In the genomic region with DNA sequence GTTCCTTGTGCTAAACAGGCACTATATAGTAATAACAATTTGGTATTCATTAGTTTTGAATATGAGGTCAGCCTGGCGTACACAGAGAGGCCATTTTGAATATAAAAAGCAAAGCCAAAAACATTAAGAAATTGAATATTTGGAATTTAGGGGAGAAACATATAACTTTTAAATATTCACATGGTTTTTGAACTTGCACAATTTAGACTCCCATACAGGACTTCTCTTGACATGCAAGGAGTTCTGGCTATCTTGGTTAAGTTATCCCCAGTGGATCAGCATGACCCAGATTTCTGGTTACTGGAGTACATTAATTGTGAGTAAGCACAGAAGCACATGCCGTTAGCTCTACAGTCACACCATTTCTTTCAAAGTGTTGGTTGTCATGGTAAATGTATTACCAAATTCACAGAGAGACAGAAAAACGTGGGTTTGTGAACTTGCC, we compare ENCODE assay signal across 9 mouse cellular contexts. TPM values are rescaled to one million over a fixed set of nuclear protein-coding genes. Genes with fewer than 3 reads are reported as not detected.
A peak's percentile ranks its signal among the peaks of the same experiment; 100 is the strongest.
DNase-seq lines count a peak whose midpoint lies in the region; ATAC-seq and TF ChIP-seq lines count a peak whose summit lies in the region.
"Had no signal": no experiment of that assay in that cellular context is flagged by ENCODE, and none has a peak within 500 bp of the region (broad histone marks: within the 10 kb centered on the region; RNA-seq: fewer than 3 reads in every experiment).

No protein-coding gene starts in this region.

- no peaks in the 10 kb centered on the region for H3K79me3 ChIP-seq in C2C12 (ENCODE audit: low read depth)

- TF ChIP-seq CTCF in C2C12 (IDR thresholded peaks at IDR 0.05; ENCODE audit: control insufficient read depth, insufficient read depth, insufficient read length), result no peak
- TF ChIP-seq CTCF in liver, embryonic 14.5 days (IDR thresholded peaks at IDR 0.05; ENCODE audit: low read depth), result no peak

- H3K27ac ChIP-seq in forebrain, embryonic 15.5 days (replicated peaks), result peak overlapping the region; percentile 99
- peak overlapping the region; percentile 97 for H3K27ac ChIP-seq in liver, embryonic 14.5 days

- H3K9ac ChIP-seq in forebrain, embryonic 15.5 days (replicated peaks), result peak overlapping the region; percentile 70
- H3K9ac ChIP-seq in liver, embryonic 14.5 days (replicated peaks), result peak overlapping the region; percentile 81

- 35% methylated on average over 3 of the region's 3 CpGs for WGBS in forebrain, embryonic 15.5 days
- 28% methylated on average over 3 of the region's 3 CpGs for WGBS in liver, embryonic 14.5 days (ENCODE audit: insufficient replicate concordance)

- peak overlapping the region; percentile 88 for H3K4me3 ChIP-seq in erythroblast, embryonic 14.5 days (replicated peaks)
- H3K4me3 ChIP-seq in C2C12 (ENCODE audit: insufficient read depth, poor library complexity, severe bottlenecking), result peak overlapping the region; percentile 41
- peak overlapping the region; percentile 69 for H3K4me3 ChIP-seq in forebrain, embryonic 15.5 days
- H3K4me3 ChIP-seq in liver, embryonic 14.5 days (ENCODE audit: insufficient read depth in 1 of 2, low read depth in 2 of 2, low read length in 2 of 2), result peak overlapping the region; percentile 61 to 66

- no peak for TF ChIP-seq EP300 in liver, embryonic 14.5 days (IDR thresholded peaks at IDR 0.05; ENCODE audit: low read depth)

- H3K9me3 ChIP-seq in erythroblast, embryonic 14.5 days (ENCODE audit: control insufficient read depth, low read length), result no peaks in the 10 kb centered on the region
- no peaks in the 10 kb centered on the region for H3K9me3 ChIP-seq in forebrain, embryonic 15.5 days
- H3K9me3 ChIP-seq in liver, embryonic 14.5 days (ENCODE audit: control insufficient read depth, low read length), result no peaks in the 10 kb centered on the region

- DNase-seq in liver, embryonic 14.5 days (ENCODE audit: low read depth in 3 of 3, low spot score in 3 of 3), result no peak
- no peak for DNase-seq in frontal cortex, postnatal 10 days (ENCODE audit: low spot score in 2 of 2)
- no peak for DNase-seq in testis, postnatal 14 days (ENCODE audit: low spot score)
- DNase-seq in right cerebral cortex, postnatal 36 days (ENCODE audit: low spot score in 2 of 2), result no peak

- H3K36me3 ChIP-seq in erythroblast, embryonic 14.5 days (ENCODE audit: control insufficient read depth), result peaks cover 13% of the 10 kb centered on the region
- no peaks in the 10 kb centered on the region for H3K36me3 ChIP-seq in C2C12 (ENCODE audit: control insufficient read depth, insufficient read depth)
- H3K36me3 ChIP-seq in forebrain, embryonic 15.5 days, result no peaks in the 10 kb centered on the region
- no peaks in the 10 kb centered on the region for H3K36me3 ChIP-seq in liver, embryonic 14.5 days (replicated peaks; ENCODE audit: control insufficient read depth, insufficient read depth, low read depth)

- peak overlapping the region; percentile 34 for H3ac ChIP-seq in C2C12 (ENCODE audit: control insufficient read depth, insufficient read length, low read depth)

- H3K27me3 ChIP-seq in erythroblast, embryonic 14.5 days (ENCODE audit: control insufficient read depth), result no peaks in the 10 kb centered on the region
- H3K27me3 ChIP-seq in C2C12 (ENCODE audit: control insufficient read depth, insufficient read depth, insufficient read length), result no peaks in the 10 kb centered on the region
- H3K27me3 ChIP-seq in forebrain, embryonic 15.5 days, result no peaks in the 10 kb centered on the region
- H3K27me3 ChIP-seq in liver, embryonic 14.5 days (ENCODE audit: control insufficient read depth, insufficient read depth, low read length), result no peaks in the 10 kb centered on the region
- H3K27me3 ChIP-seq: Patski had no signal

- H3K4me1 ChIP-seq in erythroblast, embryonic 14.5 days (ENCODE audit: control insufficient read depth), result peaks cover 47% of the 10 kb centered on the region
- H3K4me1 ChIP-seq in forebrain, embryonic 15.5 days, result peaks cover 10% of the 10 kb centered on the region
- H3K4me1 ChIP-seq in liver, embryonic 14.5 days (replicated peaks; ENCODE audit: control insufficient read depth in 2 of 2, insufficient read depth in 2 of 2, low read length in 1 of 2), result peaks cover 14 to 29% of the 10 kb centered on the region in 2 experiments

- H3K4me2 ChIP-seq in forebrain, embryonic 15.5 days (replicated peaks), result peak overlapping the region; percentile 64
- peak overlapping the region; percentile 82 for H3K4me2 ChIP-seq in liver, embryonic 14.5 days (ENCODE audit: low read depth)

- peaks cover 11% of the 10 kb centered on the region for H3K79me2 ChIP-seq in C2C12 (ENCODE audit: control insufficient read depth, insufficient read depth)

- no peak for ATAC-seq in erythroblast, adult 5-6 weeks (replicated peaks; ENCODE audit: low FRiP score, poor library complexity, severe bottlenecking)
- ATAC-seq in forebrain, embryonic 15.5 days (replicated peaks), result no peak
- no peak for ATAC-seq in liver, embryonic 14.5 days (ENCODE audit: insufficient read depth)

TF ChIP-seq in C2C12, 6 proteins besides CTCF, POLR2A, EP300 and RAD21:
- TF ChIP-seq MAX (IDR thresholded peaks at IDR 0.05) (no peak), FOSL1 (IDR thresholded peaks at IDR 0.05; ENCODE audit: insufficient read depth, low read length, poor library complexity, severe bottlenecking) (no peak), CEBPB (IDR thresholded peaks at IDR 0.05; ENCODE audit: low read depth) (no peak), USF1 (IDR thresholded peaks at IDR 0.05; ENCODE audit: low read depth) (no peak), MYOD1 (IDR thresholded peaks at IDR 0.05; ENCODE audit: control insufficient read depth, insufficient read length, low read depth) (no peak), MYOG (IDR thresholded peaks at IDR 0.05; ENCODE audit: control insufficient read depth, extremely low read depth, insufficient read length) (no peak)

RNA-seq across cellular contexts. Expression of a gene that starts 18.5 kb away (rescaled TPM):
- polyA plus RNA-seq in erythroblast, embryonic 14.5 days (2012), result 0.03 and 0.04 TPM in 2 replicates
- total RNA-seq in erythroblast, adult 5-6 weeks (2015; ENCODE audit: low replicate concordance), result not detected in 2 replicates
- total RNA-seq in erythroblast, adult 5-6 weeks (2017; ENCODE audit: low replicate concordance), result 0.77 and 0.98 TPM in 2 replicates
- 4.4 TPM for polyA plus RNA-seq in C2C12 (2012; fragmentation: generic; extraction: Trizol)
- 14.3 and 16.2 TPM in 2 replicates for polyA plus RNA-seq in forebrain, embryonic 15.5 days (2015; fragmentation: Nextera tagmentation; extraction: Ambion mirVana)
- polyA plus RNA-seq in liver, embryonic 14.5 days (2012; rRNA removed), result 1.2 and 2.0 TPM in 2 replicates
- 2.9 and 3.5 TPM in 2 replicates for polyA plus RNA-seq in liver, embryonic 14.5 days (2014; fragmentation: Nextera tagmentation; extraction: Ambion mirVana)

RNA-seq across cellular contexts. Expression of a gene that starts 19.7 kb away (rescaled TPM):
- 13.1 and 14.1 TPM in 2 replicates for polyA plus RNA-seq in erythroblast, embryonic 14.5 days (2012)
- total RNA-seq in erythroblast, adult 5-6 weeks (2015; ENCODE audit: low replicate concordance), result 169 and 187 TPM in 2 replicates
- 279 and 303 TPM in 2 replicates for total RNA-seq in erythroblast, adult 5-6 weeks (2017; ENCODE audit: low replicate concordance)
- 374 TPM for polyA plus RNA-seq in C2C12 (2012; fragmentation: generic; extraction: Trizol)
- polyA plus RNA-seq in forebrain, embryonic 15.5 days (2015; fragmentation: Nextera tagmentation; extraction: Ambion mirVana), result 376 and 385 TPM in 2 replicates
- polyA plus RNA-seq in liver, embryonic 14.5 days (2012; rRNA removed), result 222 and 368 TPM in 2 replicates
- polyA plus RNA-seq in liver, embryonic 14.5 days (2014; fragmentation: Nextera tagmentation; extraction: Ambion mirVana), result 457 and 507 TPM in 2 replicates

RNA-seq across cellular contexts. Expression of a gene that starts 39.4 kb away (rescaled TPM):
- 0.95 and 1.4 TPM in 2 replicates for polyA plus RNA-seq in erythroblast, embryonic 14.5 days (2012)
- total RNA-seq in erythroblast, adult 5-6 weeks (2015; ENCODE audit: low replicate concordance), result 2.7 and 6.7 TPM in 2 replicates
- 4.6 and 16.9 TPM in 2 replicates for total RNA-seq in erythroblast, adult 5-6 weeks (2017; ENCODE audit: low replicate concordance)
- polyA plus RNA-seq in C2C12 (2012; fragmentation: generic; extraction: Trizol), result 53.2 TPM
- 216 and 224 TPM in 2 replicates for polyA plus RNA-seq in forebrain, embryonic 15.5 days (2015; fragmentation: Nextera tagmentation; extraction: Ambion mirVana)
- polyA plus RNA-seq in liver, embryonic 14.5 days (2012; rRNA removed), result 13.5 and 15.0 TPM in 2 replicates
- polyA plus RNA-seq in liver, embryonic 14.5 days (2014; fragmentation: Nextera tagmentation; extraction: Ambion mirVana), result 30.3 and 32.4 TPM in 2 replicates

RNA-seq across cellular contexts. Expression of a gene that starts 57.1 kb away (rescaled TPM):
- not detected in 2 replicates for polyA plus RNA-seq in erythroblast, embryonic 14.5 days (2012)
- not detected in 2 replicates for total RNA-seq in erythroblast, adult 5-6 weeks (2015; ENCODE audit: low replicate concordance)
- total RNA-seq in erythroblast, adult 5-6 weeks (2017; ENCODE audit: low replicate concordance), result not detected in 2 replicates
- polyA plus RNA-seq in C2C12 (2012; fragmentation: generic; extraction: Trizol), result 0.75 TPM
- polyA plus RNA-seq in forebrain, embryonic 15.5 days (2015; fragmentation: Nextera tagmentation; extraction: Ambion mirVana), result 2.0 and 4.0 TPM in 2 replicates
- polyA plus RNA-seq in liver, embryonic 14.5 days (2012; rRNA removed), result not detected in 2 replicates
- polyA plus RNA-seq in liver, embryonic 14.5 days (2014; fragmentation: Nextera tagmentation; extraction: Ambion mirVana), result not detected in 2 replicates

Comparison
In these comparisons a context has a peak if more than half of its experiments do, and no peak if none do; other contexts are left out.
1. RNA of a gene that starts 19.7 kb away (polyA plus RNA-seq): 222 to 507 TPM in liver, embryonic 14.5 days, 376 to 385 TPM in forebrain, embryonic 15.5 days and 374 TPM in C2C12 (single experiment); 13.1 to 14.1 TPM in erythroblast, embryonic 14.5 days; every median in the first group is over 10 times any median in the second.
2. Peak in every context shown above with its lines, with median percentiles within 50 percentile points of each other: H3K4me3 ChIP-seq.